In genomic region chr2:66656430-66656829, GRCm38 (mm10) we compare ENCODE assay signal across 22 mouse cellular contexts. TPM values are rescaled to one million over a fixed set of nuclear protein-coding genes. Genes with fewer than 3 reads are reported as not detected.
"Had no signal": no experiment of that assay in that cellular context is flagged by ENCODE, and none has a peak within 500 bp of the region (broad histone marks: within the 10 kb centered on the region; RNA-seq: fewer than 3 reads in every experiment).

No protein-coding gene starts in this region.

- H3K36me3 ChIP-seq: liver, embryonic 13.5 days; liver, embryonic 15.5 days; midbrain, embryonic 10.5 days; midbrain, embryonic 12.5 days; midbrain, embryonic 15.5 days; neural tube, embryonic 13.5 days; neural tube, embryonic 15.5 days had no signal

- H3K4me1 ChIP-seq: liver, embryonic 13.5 days; liver, embryonic 15.5 days; midbrain, embryonic 10.5 days; midbrain, embryonic 12.5 days; midbrain, embryonic 15.5 days; neural tube, embryonic 13.5 days; neural tube, embryonic 15.5 days had no signal

- H3K4me3 ChIP-seq: liver, embryonic 13.5 days; liver, embryonic 15.5 days; midbrain, embryonic 10.5 days; midbrain, embryonic 12.5 days; midbrain, embryonic 15.5 days; neural tube, embryonic 13.5 days; neural tube, embryonic 15.5 days had no signal

- H3K9me3 ChIP-seq: liver, embryonic 13.5 days; liver, embryonic 15.5 days; midbrain, embryonic 10.5 days; midbrain, embryonic 12.5 days; midbrain, embryonic 15.5 days; neural tube, embryonic 13.5 days; neural tube, embryonic 15.5 days had no signal

- H3K27me3 ChIP-seq: liver, embryonic 13.5 days; liver, embryonic 15.5 days; midbrain, embryonic 12.5 days; midbrain, embryonic 15.5 days; neural tube, embryonic 13.5 days; neural tube, embryonic 15.5 days had no signal

- DNase-seq: liver, embryonic 13.5 days; liver, postnatal 0 days; lung, embryonic 14.5 days; lung, postnatal 10 days; lung, postnatal 4 days; retina, postnatal 1 day; right cerebral cortex, adult 18-20 months; right cerebral cortex, postnatal 25 days; right cerebral cortex, postnatal 4 days; spleen, adult 18-20 months; thymus, adult 2 months; thymus, postnatal 25 days; thymus, postnatal 4 days had no signal

- ATAC-seq: liver, postnatal 0 days; midbrain, embryonic 15.5 days had no signal

- H3K4me2 ChIP-seq: liver, embryonic 13.5 days; liver, embryonic 15.5 days; lung, embryonic 14.5 days; midbrain, embryonic 12.5 days; midbrain, embryonic 15.5 days; neural tube, embryonic 13.5 days; neural tube, embryonic 15.5 days had no signal

- H3K9ac ChIP-seq: liver, embryonic 13.5 days; liver, embryonic 15.5 days; liver, postnatal 0 days; lung, embryonic 14.5 days; midbrain, embryonic 12.5 days; midbrain, embryonic 15.5 days; neural tube, embryonic 13.5 days; neural tube, embryonic 15.5 days had no signal

- H3K27ac ChIP-seq: liver, embryonic 13.5 days; liver, embryonic 15.5 days; midbrain, embryonic 10.5 days; midbrain, embryonic 12.5 days; midbrain, embryonic 15.5 days; neural tube, embryonic 13.5 days; neural tube, embryonic 15.5 days had no signal

RNA-seq across cellular contexts. Expression of gene Scn9a, which starts 21.7 kb away (rescaled TPM):
- total RNA-seq: megakaryocyte-erythroid progenitor cell, adult 5-6 weeks had no signal
- polyA plus RNA-seq: liver, postnatal 0 days; small intestine, adult 2 months; testis, adult 2 months had no signal
